Mouse (Mus musculus) cerebellum, postnatal 25 days (tissue): Measurements from ENCODE around the gene Nsd2.
"Not testable (repeated sequence)": the region's sequence is repeated elsewhere in the genome, so short reads cannot be mapped to it uniquely, and the experiment has no call there.

Experiments used
- DNase-seq, 2 experiments: peaks; one replicate each; pipeline ENCODE4 v3.0.0; 2021; ENCODE audit warnings: mixed read lengths in 2 of 2

The Nsd2 gene

DNA sequence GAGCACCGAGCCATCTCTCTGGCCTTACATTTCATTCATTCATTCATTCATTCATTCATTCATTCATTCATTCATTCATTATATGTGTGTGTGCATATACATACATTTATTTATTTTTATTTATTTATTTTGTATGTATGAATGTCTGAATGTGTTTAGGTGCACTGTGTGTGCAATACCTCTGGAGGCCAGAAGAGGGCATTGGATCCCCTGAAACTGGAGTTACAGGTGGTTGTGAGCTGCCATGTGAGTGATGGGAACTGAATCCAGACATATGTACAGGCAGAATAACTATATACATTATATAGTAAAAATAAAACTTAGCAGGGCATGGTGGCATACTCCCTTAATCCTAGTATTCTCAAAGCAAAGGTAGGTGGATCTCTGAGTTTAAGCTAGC is 32.6 kb downstream of the Nsd2 start:
- peak in 1 of 2 experiments; percentile 30 for DNase-seq

DNA sequence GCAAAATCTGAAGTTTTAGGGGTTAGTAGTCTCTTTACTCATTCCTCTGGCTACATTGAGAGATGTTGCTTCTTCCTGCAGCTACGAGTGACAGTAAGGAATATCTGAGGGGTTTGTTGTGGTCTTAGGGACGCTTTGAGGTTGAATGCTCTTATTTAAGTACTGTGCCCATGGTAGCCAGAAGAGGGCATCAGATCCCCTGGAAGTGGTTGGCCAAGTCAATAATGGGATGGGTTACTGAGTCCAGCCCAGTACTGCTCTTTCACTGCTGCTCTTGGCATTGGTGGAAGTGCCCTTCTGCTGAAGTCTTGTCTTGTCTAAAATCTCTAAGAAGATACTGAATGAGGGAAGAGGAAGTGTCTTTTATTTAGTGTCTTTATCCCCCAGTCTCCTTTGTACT is 33.5 kb downstream of the Nsd2 start:
- peak; percentile 15 to 38 for DNase-seq

DNA sequence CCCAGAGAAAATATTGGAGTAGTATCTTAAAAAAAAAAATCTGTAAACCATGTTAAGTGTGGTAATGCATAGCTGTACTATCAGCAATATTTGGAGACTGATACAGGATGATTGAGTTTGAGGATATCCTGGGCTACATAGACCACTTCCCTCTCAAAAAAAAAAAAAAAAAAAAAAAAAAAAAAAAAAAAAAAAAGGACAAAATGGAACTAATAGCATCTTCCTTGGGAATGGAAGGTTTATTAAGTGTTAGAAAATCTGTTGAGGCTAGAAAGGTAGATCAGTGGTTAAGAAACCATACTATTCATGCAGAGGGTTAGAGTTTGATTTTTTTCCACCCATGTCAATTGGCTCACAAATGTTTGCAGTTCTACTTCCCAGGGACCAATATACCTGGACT is 37.2 kb downstream of the Nsd2 start:
- DNase-seq = no peak

DNA sequence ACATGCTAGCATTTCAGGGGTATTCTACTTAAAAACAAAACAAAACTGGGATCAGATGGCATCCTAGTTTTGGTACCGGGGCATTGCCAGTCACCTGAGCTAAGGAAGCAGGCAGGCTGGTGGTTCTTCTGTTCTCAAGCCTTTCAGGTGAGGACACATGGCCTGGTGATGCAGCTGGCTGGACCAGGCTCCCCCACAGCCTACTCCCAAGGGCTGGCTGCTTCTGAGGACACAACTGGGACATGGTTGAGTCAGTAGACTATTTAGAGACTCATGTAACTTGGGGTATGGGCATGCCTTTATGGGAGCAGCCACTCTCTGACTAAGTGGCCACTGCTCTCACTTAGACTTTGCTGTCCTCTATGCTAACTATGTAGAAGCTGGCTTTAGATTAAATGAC is 54.9 kb downstream of the Nsd2 start:
- DNase-seq = no peak

DNA sequence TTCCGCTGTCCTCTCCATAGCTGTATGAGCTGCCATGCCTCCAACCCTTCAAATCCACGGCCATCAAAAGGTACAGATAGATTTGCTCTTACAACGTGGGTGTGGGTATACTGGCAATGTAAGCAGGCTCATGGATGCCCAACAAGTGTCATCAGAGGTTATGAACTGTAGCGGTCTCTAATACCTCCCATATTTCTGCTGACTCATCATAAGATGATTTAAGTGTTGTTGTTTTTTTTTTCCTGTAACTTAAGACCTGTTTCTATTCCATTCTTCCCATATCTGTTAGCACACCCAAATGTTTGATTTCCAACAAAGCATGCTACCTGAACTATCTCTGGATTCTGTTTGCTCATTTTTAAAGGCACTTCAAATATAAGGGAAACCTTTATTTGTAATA is 60.6 kb downstream of the Nsd2 start:
- DNase-seq = no peak

DNA sequence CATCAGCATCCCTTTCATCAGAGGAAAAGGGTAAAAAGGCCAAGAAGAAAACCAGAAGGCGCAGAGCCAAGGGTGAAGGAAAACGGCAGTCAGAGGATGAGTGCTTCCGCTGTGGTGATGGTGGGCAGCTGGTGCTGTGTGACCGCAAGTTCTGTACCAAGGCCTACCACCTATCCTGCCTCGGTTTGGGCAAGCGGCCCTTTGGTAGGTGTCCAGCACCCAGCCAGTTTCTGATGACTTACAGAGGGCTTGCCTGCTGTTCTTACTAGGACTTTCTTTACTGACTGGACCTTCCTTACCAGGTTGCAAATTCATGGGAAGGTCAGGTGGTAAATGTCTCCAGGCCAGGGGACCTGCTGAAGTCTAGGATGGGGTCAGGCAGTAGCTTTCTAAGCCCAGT is 72.9 kb downstream of the Nsd2 start:
- peak in 1 of 2 experiments; percentile 19 for DNase-seq

DNA sequence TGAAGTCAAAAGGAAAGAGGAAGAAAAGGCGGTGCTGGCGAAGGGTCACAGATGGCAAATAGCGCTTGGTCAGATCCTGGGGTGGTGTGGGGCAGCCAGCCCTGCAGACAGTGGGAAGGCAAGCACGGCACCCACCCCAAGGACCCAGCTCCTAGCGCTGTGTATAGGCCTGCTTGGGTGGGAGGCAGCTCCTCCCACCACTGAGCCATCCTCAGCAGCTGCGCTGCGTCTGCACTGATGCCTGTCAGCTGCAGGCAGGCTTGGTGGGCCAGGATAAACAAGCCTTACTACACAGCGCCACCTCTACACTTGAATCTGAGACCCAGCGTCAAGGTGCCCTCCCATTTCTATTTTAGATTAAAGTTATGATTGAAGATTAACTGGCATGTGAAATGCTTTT is 74.6 kb downstream of the Nsd2 start:
- DNase-seq = no peak

DNA sequence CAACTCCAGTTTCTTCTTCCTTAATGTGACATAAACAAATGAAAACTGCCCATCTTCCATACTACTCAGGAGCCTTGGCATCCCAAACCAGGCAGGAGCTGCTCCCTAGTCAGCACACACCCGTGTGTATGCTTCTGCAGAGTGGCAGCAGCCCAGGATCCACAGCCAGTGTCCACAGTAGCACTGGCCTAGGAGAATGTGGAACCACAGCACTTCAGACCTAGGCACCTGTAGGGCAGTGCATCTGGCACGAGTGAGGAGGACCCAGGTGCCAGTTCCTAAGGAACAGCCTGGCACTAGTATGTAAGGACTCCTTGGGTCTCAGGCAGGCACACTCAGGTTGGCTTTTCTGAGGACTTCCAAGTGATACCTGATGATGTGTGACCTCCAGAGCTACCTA is 76.6 kb downstream of the Nsd2 start:
- DNase-seq = no peak

DNA sequence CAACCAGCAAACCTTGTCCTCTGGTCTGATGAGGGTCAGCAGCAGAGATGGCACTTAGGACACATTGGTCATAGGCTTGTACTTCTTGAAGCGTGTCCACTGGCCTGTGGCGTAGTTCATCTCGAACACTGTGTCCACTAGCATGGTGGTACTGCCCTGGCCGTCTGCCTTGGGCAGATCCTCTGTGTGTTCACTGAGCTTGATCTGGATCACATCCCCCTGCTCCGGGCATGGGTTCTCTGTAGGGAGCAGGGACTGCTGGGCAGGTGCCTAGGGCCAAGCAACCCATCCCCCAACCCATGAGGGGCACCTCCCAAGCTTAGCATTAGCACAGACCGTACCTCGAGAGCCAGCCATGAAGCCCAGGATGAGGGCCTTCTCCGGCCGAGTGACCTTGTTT is 78.1 kb downstream of the Nsd2 start:
- no peak for DNase-seq

DNA sequence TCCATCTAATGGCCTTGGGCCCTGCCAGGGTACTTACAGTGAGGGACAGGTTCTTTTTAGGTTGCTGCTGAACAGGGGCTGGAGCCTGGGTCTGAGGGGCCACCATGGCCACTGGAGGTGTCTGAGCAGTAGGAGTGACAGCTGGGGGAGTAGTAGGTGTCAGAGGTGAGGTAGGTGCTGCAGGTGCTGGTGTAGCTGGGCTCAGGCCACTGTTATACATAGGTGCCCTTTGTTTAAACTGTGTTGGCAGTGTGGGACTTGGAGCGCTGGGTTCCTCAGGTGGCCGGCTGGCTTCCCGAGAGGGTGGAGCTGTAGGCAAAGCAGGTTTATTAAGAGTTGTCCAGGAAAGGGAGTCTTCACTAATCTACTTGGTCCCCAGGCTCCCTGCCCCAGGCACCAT is 78.7 kb downstream of the Nsd2 start:
- no peak for DNase-seq

DNA sequence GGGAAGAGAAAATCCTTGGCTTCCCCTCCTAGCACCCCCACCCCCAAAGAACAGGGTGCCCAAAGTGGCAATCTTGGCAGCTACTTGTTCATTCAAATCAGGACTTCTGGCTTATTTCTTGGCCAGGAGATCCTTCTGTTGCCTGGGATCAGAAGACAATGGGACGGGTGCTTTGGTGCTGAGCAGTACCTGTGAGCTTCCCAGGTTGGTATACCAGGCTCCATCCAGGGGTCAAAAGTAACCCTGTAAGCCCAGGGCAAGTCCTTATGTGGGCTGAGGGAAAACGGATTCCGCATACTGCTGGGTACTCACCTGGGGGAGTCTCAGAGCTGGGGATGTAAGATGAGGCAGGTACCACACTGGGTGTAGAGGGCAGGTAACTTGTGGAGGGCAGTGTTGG is 79.6 kb downstream of the Nsd2 start:
- no peak for DNase-seq

DNA sequence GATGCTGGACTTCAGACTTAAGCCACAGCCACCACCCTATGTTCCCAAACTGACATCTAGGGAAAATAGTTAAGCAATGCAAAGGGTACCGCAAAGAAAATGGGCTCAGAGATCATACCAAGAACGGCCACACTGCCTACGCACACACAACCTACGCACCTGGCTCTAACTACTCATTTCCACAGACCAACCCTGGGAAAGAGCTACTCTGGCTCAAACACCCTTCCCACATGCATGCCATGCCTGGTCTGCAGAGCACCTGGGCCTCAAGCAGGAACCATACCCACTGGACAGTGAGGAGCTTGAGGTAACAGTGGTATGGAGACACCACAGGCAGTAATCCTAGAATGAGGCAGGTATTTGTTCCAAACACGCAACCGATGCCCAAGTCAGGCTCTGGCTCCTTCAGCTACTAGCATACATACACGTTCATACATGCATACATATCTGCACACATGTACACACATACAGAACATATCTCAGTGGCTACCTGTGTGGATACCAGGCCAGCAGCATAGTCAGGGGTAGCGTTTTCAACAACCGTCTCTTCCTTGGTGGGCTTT is 80.3 kb downstream of the Nsd2 start:
- no peak for DNase-seq

DNA sequence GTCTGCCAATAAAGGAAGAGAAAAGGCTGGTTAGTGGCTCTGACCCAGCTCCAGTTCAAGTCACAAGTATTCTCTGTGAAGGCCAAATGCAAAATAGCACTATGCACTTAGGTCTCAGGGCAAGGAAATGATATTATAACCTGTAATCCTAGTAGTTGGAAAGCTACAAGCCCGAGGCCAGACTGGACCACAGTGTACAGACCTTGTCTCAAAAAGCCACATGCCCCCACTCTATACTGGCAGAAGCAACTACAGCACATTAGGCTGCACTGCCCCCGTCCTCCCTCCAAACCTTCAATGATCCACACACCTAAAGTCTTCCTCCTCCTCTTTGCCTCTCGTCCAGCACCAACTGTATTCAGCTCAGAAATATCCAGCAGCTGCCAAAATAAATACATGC is 80.8 kb downstream of the Nsd2 start:
- DNase-seq = no peak

DNA sequence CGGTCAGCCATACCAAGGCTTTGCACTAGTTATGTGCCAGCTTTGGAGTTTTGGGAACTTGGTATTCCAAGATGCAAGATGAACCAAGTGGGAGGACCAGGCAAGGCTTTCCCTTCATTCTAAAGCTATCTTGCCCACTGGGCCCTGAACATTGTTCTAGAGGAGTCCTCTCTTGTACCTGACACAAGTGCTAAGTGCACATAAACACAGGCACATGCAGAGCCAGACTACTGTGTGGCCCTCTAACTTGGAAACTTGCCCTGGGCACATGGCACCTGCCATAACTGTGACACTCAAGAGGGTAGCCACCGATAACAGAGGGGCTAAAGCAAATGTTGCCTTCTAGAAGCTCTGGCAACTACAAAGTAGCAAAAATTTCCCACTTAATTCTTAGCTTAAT is 82.2 kb downstream of the Nsd2 start:
- peak in 1 of 2 experiments; percentile 33 for DNase-seq

DNA sequence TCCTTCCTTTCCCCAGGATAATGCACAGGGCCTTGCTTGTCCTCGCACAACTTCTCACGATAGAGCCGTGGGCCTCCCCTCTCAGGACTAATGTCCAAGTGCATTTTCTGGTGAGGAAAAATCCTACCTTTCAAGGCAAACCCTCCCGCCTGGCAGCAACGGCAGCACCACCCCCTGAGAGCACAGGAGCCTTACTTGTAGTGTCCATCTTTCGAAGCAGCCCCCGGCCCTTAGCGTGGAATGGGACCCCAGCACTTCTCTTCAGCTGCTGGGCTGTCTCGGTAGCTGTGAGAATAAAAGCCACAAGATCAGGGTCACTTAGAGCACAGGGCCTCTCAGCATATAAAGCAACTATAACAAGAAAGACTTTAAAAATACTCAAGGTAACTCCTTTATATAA is 82.7 kb downstream of the Nsd2 start:
- DNase-seq = no peak

DNA sequence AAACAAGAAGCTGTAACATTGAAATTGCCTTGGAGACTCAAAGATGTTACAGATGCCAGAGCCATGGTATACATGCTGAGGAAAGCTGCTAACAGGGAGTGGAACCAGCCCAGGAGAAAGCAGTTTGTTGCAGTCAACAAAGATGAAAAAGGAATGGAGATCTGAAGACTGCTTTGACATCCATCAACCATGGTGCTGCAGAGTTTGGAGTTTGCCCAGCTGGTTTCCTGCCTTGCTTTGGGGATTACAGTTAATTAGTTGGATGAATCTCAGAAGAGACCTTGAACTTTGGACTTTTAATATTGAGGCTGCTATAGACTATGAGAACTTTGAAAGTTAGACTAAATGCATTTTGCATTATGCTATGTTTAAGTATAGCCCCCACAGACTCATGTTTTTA is 94.5 kb downstream of the Nsd2 start:
- DNase-seq = not testable (repeated sequence)

DNA sequence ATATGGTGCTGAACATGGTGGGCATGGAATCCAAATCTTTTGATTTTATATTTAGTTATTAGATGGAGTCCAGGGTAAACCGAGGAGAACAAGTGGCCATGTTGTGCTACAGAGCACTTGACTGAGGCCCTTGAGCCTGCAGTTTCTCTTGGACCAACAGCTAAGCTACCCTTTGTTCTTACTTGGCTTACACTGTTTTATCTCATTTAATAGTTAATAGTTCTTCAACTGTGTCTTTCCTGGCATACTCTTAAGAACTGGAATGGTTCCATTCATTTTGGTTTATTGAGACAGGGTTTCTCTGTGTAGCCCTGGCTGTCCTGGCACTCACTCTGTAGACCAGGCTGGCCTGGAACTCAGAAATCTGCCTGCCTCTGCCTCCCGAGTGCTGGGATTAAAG is 96.1 kb downstream of the Nsd2 start:
- not testable (repeated sequence) for DNase-seq

DNA sequence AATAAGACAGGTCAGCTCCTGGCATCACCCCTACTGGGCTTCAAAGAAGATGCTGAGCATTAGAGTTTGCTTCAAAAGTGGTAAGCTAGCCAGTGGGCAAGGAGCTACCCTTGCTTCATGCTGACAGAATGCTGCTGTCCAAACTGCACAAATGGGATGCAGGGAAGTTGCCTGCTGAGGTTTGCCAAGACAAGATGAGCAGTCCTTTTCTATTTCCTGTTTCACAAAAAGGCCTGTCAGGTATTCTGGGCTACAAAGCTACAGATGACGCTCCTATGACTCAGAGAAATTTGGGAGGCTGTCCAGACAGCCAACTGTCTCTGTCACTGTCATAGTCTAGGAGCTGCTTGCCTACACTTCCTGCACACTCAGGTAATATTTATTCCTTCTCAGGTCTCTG is 98.9 kb downstream of the Nsd2 start:
- DNase-seq = peak; percentile 75 to 82

DNA sequence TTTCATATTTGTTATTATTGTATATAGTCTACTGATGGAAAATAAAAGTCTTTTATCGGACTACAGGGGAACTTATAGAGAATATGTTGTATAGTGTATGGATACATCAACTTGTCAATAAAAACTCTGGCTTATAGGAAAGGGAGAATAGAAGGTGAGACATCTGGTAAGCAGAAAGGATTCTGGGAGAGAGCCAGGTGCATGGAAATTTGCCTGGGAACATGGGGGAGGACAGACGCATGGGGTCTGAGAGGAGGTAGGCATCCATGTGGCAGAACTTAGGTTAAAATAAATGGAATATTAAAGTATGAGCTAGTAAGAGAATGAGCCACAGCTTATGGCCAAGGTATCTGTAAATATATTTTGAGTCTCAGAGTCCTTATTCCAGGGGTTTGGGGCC is 99.5 kb downstream of the Nsd2 start:
- DNase-seq = peak in 1 of 2 experiments; percentile 44

DNA sequence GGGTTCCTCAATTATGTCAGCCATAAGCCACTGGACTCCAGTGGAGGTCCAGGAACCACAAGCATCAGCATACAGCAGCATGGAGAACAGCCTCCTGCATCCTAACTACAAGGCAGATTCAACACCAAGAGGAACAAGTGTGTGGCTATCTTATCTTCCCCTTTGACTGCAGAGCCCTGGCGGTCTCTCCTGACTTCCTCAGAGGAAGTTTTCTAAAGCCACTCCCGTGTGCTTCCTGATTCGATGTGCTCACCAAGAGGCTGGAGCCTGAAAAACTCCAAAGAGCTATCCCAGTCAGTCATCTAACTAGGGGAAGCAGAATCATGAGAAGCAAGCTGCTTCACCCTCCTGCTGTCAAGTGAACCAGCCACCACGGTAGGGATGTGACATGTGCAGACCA is 100.4 kb downstream of the Nsd2 start:
- no peak for DNase-seq

DNA sequence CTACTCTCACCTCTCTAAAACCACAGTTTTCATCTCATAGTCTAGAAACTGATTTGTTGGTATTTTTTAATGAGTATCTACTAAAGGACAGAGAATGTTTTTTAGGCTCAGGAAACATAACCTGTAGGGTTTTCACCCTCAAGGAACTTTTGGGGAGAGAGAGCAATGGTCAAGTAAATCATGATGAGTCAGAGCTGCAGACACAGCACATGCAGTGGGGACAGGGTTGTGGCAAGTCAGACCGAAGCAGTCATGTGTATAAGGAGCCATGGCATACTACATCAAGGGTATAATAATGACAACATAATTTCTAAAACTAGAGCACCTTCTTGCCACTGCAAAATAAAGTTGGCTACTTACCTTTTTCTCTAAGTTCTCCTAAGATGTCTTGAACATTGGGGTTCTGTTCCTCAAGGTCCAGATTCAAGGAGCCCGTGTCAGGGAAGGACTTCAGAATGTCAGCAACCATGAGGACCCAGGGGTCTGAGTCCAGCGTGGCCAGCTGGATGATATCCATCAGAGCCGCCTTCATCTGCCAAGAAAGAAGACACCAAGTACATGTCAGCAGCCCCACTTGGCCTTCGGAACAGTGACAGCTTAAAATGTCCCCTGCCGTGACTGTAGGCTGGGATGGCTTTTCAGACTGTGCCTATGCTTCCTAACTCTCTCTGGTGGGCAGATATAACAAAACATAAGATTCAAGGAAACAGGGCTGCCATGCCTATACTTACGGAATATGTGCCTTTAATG is 101.1 kb downstream of the Nsd2 start:
- peak; percentile 58 to 64 for DNase-seq

DNA sequence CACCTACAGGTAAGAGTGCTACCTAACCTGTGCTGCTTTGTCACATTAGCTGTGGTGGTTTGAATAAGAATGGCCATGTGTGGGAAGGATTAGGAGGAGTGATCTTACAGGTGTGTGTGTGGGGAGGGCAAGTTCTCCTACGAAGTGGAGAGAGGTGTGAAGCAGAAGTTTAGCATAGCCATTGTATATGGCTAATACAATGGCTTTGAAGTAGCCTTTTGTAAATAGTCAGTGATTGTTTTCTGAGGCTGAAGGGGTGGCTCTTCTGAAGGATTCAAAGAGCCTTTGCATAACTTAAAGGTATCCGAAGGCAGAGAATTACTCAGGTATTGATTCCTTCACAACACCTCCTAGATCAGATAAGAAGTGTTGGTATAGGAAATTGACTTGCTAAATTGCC is 102.0 kb downstream of the Nsd2 start:
- DNase-seq = no peak

DNA sequence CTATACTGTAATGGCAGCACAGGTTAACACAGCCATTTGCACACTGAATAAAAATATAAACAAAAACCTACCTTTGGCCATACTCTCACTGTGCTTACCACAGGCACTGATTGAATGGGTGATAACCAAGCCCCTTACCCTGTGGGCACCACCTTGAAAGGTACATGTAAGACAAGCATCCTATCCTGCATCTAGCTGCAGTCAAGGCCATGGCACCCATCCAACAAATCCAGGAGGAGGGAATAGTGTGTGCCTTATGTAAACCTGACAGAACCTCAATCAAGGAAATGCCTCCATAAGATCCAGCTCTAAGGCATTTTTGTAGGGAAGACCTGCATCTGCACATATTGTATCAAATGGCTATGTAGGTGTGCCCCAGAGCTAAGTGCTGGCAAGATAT is 105.6 kb downstream of the Nsd2 start:
- peak in 1 of 2 experiments; percentile 53 for DNase-seq

DNA sequence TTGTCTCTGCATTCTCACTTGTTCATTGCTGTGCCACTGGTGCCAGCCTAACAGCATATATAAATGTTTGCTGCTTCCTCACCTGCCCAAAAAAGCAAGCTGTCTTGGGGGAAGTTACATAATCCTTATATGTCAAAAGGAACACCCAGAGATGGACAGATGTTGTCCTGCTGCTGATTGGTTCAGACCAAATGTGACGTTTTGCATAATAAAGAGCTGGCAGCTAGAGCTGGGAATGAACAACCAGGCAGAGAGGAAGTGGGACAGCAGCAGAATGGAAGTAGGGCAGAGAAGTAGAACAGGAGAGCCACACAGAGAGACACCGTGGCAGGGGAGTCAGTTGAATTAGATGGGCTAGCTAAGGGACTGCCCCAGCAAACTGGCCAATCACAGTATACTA is 111.9 kb downstream of the Nsd2 start:
- no peak for DNase-seq

DNA sequence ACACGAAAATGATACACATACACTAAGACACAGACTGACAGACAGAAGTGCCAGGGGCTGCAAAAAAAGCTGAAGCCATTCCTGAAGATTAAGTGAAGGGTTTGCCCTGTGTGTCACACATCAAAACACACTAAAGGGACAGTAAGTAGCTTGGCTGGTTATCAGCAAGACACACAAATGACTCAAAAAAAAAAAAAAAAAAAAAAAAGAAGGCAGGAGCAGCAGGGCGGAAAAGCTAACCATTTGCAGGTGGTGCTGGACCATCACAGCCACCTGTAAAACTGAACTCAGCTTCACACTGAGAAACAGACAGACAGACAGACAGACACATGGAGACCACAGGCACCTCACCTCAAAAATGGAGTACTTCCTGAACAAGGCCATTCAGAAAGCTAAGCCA is 113.6 kb downstream of the Nsd2 start:
- no peak for DNase-seq
